Mouse (Mus musculus) G1E (cell line): ENCODE results near the gene Gm13279. TPM values are rescaled to one million over a fixed set of nuclear protein-coding genes. Genes with fewer than 3 reads are reported as not detected.
"Not testable (repeated sequence)": the region's sequence is repeated elsewhere in the genome, so short reads cannot be mapped to it uniquely, and the experiment has no call there.

Experiments used
- ATAC-seq: 2 replicates; pipeline ENCODE4 v1.8.0; 2016; ENCODE audit warnings: mild to moderate bottlenecking; ENCODE audit not compliant: insufficient number of reproducible peaks, poor library complexity, low FRiP score, severe bottlenecking; ENCODE audit errors: extremely low read depth
- DNase-seq: peaks from one replicate; pipeline ENCODE4 v3.0.0; 2012; ENCODE audit warnings: low spot score
- H3K27me3 ChIP-seq: 2 replicates; pipeline ENCODE4 v1.6.1; 2012; ENCODE audit warnings: mild to moderate bottlenecking, low read length, inconsistent platforms; ENCODE audit not compliant: insufficient read depth
- H3K36me3 ChIP-seq: replicated peaks from 2 replicates; pipeline ENCODE3; 2012; ENCODE audit warnings: mild to moderate bottlenecking, inconsistent platforms
- H3K4me1 ChIP-seq: 2 replicates; pipeline ENCODE4 v1.6.1; 2012; ENCODE audit warnings: low read depth, low read length, inconsistent platforms, mixed read lengths; ENCODE audit not compliant: insufficient read depth
- H3K4me3 ChIP-seq: 2 replicates; pipeline ENCODE4 v1.5.1; 2012; ENCODE audit warnings: low read depth, mild to moderate bottlenecking, inconsistent platforms, low read length, moderate library complexity, mixed read lengths
- H3K9me3 ChIP-seq: replicated peaks from 2 replicates; pipeline ENCODE4 v1.6.1; 2012; ENCODE audit warnings: inconsistent platforms
- GATA1 ChIP-seq: IDR thresholded peaks from 2 replicates; pipeline ENCODE4 v1.6.1; 2012; ENCODE audit warnings: borderline replicate concordance, low read length, inconsistent platforms, mixed read lengths
- GATA2 ChIP-seq: IDR thresholded peaks from 2 replicates; pipeline ENCODE4 v1.6.1; 2012; ENCODE audit warnings: low read depth, low read length, inconsistent platforms, borderline replicate concordance
- POLR2AphosphoS5 ChIP-seq: IDR thresholded peaks from 2 replicates; pipeline ENCODE4 v1.6.1; 2012; ENCODE audit warnings: low read depth, low read length, inconsistent platforms; ENCODE audit not compliant: insufficient replicate concordance
- TAL1 ChIP-seq: conservative IDR thresholded peaks from 2 replicates; pipeline ENCODE4 v1.6.1; 2012; ENCODE audit warnings: low read depth, low read length, inconsistent platforms, mixed read lengths
- polyA plus RNA-seq: library from polyadenylated mRNA; stranded (reverse); fragments of >175 nt; gene quantifications from 2 replicates; pipeline ENCODE4 v1.2.3, GENCODE M21; 2012
- total RNA-seq, 2 experiments: library from RNA; stranded (forward) in 1 of 2; stranded (reverse) in 1 of 2; fragments of 200-1000 nt in 1 of 2; fragments of >200 nt in 1 of 2; fragmentation: Nextera tagmentation in 1 of 2; gene quantifications; 2 replicates each; pipeline ENCODE4 v1.2.3; 2014 to 2017

The Gm13279 gene
- total RNA-seq (2014; fragmentation: Nextera tagmentation) (not detected in 2 replicates), total RNA-seq (2017) (not detected in 2 replicates), polyA plus RNA-seq (not detected in 2 replicates)

DNA sequence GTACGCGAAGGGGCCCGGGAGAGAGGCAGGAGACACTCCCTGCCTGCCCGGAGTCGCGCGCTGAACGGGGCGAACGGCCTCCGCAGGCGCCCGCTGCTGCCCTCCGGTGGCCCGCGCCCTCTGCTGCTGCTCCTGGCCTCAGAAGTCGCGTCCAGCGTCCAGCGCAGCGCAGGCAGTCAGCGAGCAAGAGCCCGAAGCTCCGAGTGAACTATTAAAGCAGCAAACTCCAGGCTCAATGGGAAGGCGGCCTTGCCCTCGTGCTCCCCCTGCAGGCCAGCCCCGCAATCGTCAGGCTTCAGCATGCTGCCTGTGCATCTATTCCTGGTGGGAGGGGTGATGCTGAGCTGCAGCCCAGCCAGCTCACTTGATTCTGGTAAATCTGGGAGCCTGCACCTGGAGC lies at the start of gene Gm13279:
TSS of gene Gm13279 (plus strand) at position 301 of the 400 bp plus-strand sequence.
- H3K36me3 ChIP-seq, H3K4me3 ChIP-seq, ATAC-seq, DNase-seq, H3K27me3 ChIP-seq, H3K9me3 ChIP-seq, H3K4me1 ChIP-seq: not testable (repeated sequence)

- Histone ChIP-seq H3K4me1 (no peaks in the 10 kb centered on the region), H3K9me3 (no peaks in the 10 kb centered on the region), H3K27me3 (no peaks in the 10 kb centered on the region; the same call in 1 of the 2 replicates), H3K4me3 (no peak overlapping the region), H3K36me3 (no peaks in the 10 kb centered on the region)
- TF ChIP-seq TAL1 (no peak), POLR2AphosphoS5 (no peak), GATA2 (no peak), GATA1 (no peak)
- no peak for ATAC-seq
- DNase-seq, result no peak
Observed at GRCm38 (mm10) chr4:88749926-88750325, 47.3 kb upstream of the Gm13279 start.

- not testable (repeated sequence) for H3K4me3 ChIP-seq, H3K36me3 ChIP-seq, H3K9me3 ChIP-seq, DNase-seq, H3K27me3 ChIP-seq, ATAC-seq, H3K4me1 ChIP-seq
Observed at GRCm38 (mm10) chr4:88754818-88755340, 42.3 kb upstream of the Gm13279 start, which contains the start of gene Gm13271. TSS of gene Gm13271 (plus strand) at chr4:88754868.

- not testable (repeated sequence) for H3K4me1 ChIP-seq, ATAC-seq, DNase-seq, H3K36me3 ChIP-seq, H3K27me3 ChIP-seq, H3K9me3 ChIP-seq, H3K4me3 ChIP-seq
Observed at GRCm38 (mm10) chr4:88756581-88757513, 40.4 kb upstream of the Gm13279 start.

GRCm38 (mm10) chr4:88757628-88758031 lies 39.6 kb upstream of the Gm13279 start:
- not testable (repeated sequence) for ATAC-seq, H3K4me3 ChIP-seq, H3K36me3 ChIP-seq, H3K4me1 ChIP-seq, H3K9me3 ChIP-seq, H3K27me3 ChIP-seq, DNase-seq

DNA sequence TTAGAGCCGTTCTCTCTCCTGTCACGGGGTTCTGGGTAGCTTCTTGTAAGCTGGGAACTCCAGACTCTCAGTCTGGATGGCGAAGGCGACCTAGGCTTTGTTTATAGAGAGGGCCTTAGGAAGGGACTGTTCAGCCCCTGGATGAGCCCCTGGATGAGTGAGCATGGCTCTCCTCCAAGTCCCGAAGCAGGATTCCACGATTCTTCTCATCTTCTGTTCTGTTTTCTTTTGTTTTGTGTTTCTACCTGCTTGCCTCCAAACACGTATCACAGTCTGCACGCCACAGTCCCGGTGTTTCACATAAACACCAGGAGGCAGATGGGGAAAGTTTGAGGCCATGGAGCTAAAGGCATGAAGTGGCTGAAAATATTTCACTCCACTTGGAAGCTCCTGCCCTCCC lies 38.4 kb upstream of the Gm13279 start:
- not testable (repeated sequence) for H3K4me1 ChIP-seq, H3K27me3 ChIP-seq, H3K4me3 ChIP-seq, ATAC-seq, DNase-seq, H3K36me3 ChIP-seq, H3K9me3 ChIP-seq

- H3K36me3 ChIP-seq, H3K4me3 ChIP-seq, H3K4me1 ChIP-seq, ATAC-seq, H3K9me3 ChIP-seq, DNase-seq, H3K27me3 ChIP-seq: not testable (repeated sequence)
Observed at GRCm38 (mm10) chr4:88759610-88760268, 37.5 kb upstream of the Gm13279 start, which contains the start of gene Gm13283. TSS of gene Gm13283 (plus strand) at chr4:88760119.

DNA sequence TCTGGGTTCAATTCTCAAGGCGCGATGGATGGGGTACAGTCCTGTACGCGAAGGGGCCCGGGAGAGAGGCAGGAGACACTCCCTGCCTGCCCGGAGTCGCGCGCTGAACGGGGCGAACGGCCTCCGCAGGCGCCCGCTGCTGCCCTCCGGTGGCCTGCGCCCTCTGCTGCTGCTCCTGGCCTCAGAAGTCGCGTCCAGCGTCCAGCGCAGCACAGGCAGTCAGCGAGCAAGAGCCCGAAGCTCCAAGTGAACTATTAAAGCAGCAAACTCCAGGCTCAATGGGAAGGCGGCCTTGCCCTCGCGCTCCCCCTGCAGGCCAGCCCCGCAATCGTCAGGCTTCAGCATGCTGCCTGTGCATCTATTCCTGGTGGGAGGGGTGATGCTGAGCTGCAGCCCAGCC lies 36.8 kb upstream of the Gm13279 start:
- H3K27me3 ChIP-seq, H3K4me3 ChIP-seq, ATAC-seq, DNase-seq, H3K4me1 ChIP-seq, H3K9me3 ChIP-seq, H3K36me3 ChIP-seq: not testable (repeated sequence)

GRCm38 (mm10) chr4:88761776-88762175 lies 35.4 kb upstream of the Gm13279 start:
- not testable (repeated sequence) for H3K4me3 ChIP-seq, H3K4me1 ChIP-seq, H3K9me3 ChIP-seq, DNase-seq, H3K36me3 ChIP-seq, H3K27me3 ChIP-seq, ATAC-seq

DNA sequence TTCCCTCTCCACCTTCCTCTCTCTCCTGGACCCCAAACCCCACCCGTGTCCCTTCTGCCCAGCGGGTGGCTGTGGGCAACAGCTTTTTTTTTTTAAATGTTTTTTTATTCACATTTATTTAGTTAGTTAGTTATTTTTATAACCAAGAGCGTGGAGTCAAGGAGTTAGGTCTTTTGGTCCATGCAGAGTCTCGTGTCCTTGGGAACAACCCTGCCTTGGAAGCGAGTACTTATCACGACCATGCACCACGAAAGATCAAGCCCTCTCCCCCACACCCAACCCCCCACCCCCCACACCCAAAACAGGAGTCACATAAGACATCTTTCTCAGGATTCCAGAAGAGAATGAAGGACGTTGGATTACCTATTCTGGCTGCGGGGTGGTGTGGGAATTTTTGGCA lies 34.9 kb upstream of the Gm13279 start:
- not testable (repeated sequence) for H3K4me1 ChIP-seq, DNase-seq, ATAC-seq, H3K27me3 ChIP-seq, H3K4me3 ChIP-seq, H3K9me3 ChIP-seq, H3K36me3 ChIP-seq
